Mouse (Mus musculus) ES-E14 (cell line): ENCODE results near the gene Fli1.

Source experiments
- CHD2 ChIP-seq: IDR thresholded peaks from 2 replicates; pipeline ENCODE4 v1.6.1; 2014; ENCODE audit warnings: mild to moderate bottlenecking, low read depth, low read length, inconsistent platforms
- MAFK ChIP-seq: IDR thresholded peaks from 2 replicates; pipeline ENCODE4 v1.6.1; 2014; ENCODE audit warnings: mild to moderate bottlenecking, low read depth, low read length, inconsistent platforms; ENCODE audit not compliant: insufficient read depth
- ZC3H11A ChIP-seq: IDR thresholded peaks from 2 replicates; pipeline ENCODE4 v1.6.1; 2012; ENCODE audit warnings: low read depth, mild to moderate bottlenecking, inconsistent platforms, low read length, borderline replicate concordance

DNA sequence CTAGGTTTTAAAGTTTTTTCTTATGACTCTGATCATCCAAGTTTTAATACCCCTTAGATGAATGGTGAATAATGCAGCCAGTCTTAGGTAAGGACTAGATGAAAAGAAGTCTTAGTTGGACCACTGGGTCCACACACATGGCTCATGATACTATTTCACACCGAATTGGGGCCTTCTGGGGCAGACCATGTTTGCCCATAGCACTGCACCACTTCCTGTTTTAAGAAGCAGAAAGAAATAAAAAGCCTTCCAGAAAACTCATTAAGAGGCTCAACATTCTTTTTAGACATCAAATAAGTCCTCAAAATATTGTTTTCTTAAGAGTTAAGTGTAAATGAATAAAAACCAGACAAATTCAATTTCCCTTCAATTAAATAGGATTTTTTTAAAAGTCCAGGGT is 11.7 kb downstream of the Fli1 start:
- TF ChIP-seq ZC3H11A: no peak
- TF ChIP-seq CHD2: no peak
- no peak for TF ChIP-seq MAFK
